Mouse (Mus musculus) intestine, embryonic 15.5 days (tissue): ENCODE measurements around the gene Fam126b. TPM values are rescaled to one million over a fixed set of nuclear protein-coding genes. Genes with fewer than 3 reads are reported as not detected.
"Not testable (repeated sequence)": the region's sequence is repeated elsewhere in the genome, so short reads cannot be mapped to it uniquely, and the experiment has no call there.

Source experiments
- ATAC-seq: fragments of 200-750 bp; cut with Nextera tagmentation; 2 replicates; pipeline ENCODE4 v1.8.0; 2017; ENCODE audit warnings: moderate TSS enrichment, moderate library complexity
- H3K27ac ChIP-seq: fragments of 300-500 bp; sonication (generic); 2 replicates; pipeline ENCODE4 v1.5.1; 2015; ENCODE audit warnings: mild to moderate bottlenecking, inconsistent platforms
- H3K27me3 ChIP-seq: fragments of 300-500 bp; sonication (generic); replicated peaks from 2 replicates; pipeline ENCODE4 v1.6.1; 2015; ENCODE audit warnings: inconsistent platforms
- H3K36me3 ChIP-seq: fragments of 300-500 bp; sonication (generic); 2 replicates; pipeline ENCODE4 v1.6.1; 2015; ENCODE audit warnings: inconsistent platforms
- H3K4me1 ChIP-seq: fragments of 300-500 bp; sonication (generic); replicated peaks from 2 replicates; pipeline ENCODE4 v1.6.1; 2015; ENCODE audit warnings: inconsistent platforms
- H3K4me2 ChIP-seq: fragments of 300-500 bp; sonication (generic); replicated peaks from 2 replicates; pipeline ENCODE4 v1.6.1; 2015; ENCODE audit warnings: mild to moderate bottlenecking, inconsistent platforms
- H3K4me3 ChIP-seq: fragments of 300-500 bp; sonication (generic); replicated peaks from 2 replicates; pipeline ENCODE4 v1.5.1; 2015; ENCODE audit warnings: inconsistent platforms
- H3K9ac ChIP-seq: fragments of 300-500 bp; sonication (generic); 2 replicates; pipeline ENCODE4 v1.6.1; 2015; ENCODE audit warnings: inconsistent platforms
- H3K9me3 ChIP-seq: fragments of 300-500 bp; sonication (generic); 2 replicates; pipeline ENCODE4 v1.6.1; 2016; ENCODE audit warnings: inconsistent platforms
- WGBS: fragments of 180-500 bp; shearing (Covaris S2); methylation state at CpG from one replicate; pipeline ENCODE4 v1.1.7; 2015; 5-methylcytosine and 5-hydroxymethylcytosine counted together
- polyA plus RNA-seq: library from polyadenylated mRNA; unstranded; fragments of >200 nt; fragmentation: Nextera tagmentation; extraction: Ambion mirVana; gene quantifications from 2 replicates; pipeline ENCODE4 v1.2.1, GENCODE M21; 2015

Gene Fam126b
- 7.8 and 8.2 TPM in 2 replicates for polyA plus RNA-seq

- Histone ChIP-seq H3K4me3 (peak within 1 kb of the TSS; percentile 79), H3K4me2 (peak within 1 kb of the TSS; percentile 80), H3K27ac (peak within 1 kb of the TSS; percentile 81; the same call in 1 of the 2 replicates), H3K9me3 (no peaks in the 10 kb centered on the region), H3K27me3 (no peaks in the 10 kb centered on the region), H3K4me1 (peaks cover 6% of the 10 kb centered on the region), H3K9ac (peak within 1 kb of the TSS; percentile 87), H3K36me3 (no peaks in the 10 kb centered on the region)
- peak; percentile 99 for ATAC-seq
- whole genome bisulfite sequencing: under 1% methylated on average over 41 of the region's 41 CpGs
These were observed at the start of gene Fam126b, which contains the start of gene Ndufb3 for GRCm38 (mm10) chr1:58586171-58586997. Gene Fam126b, minus strand, starts transcription at chr1:58586323. Gene Ndufb3, plus strand, starts transcription at chr1:58586384.

- not testable (repeated sequence) for H3K9me3 ChIP-seq, H3K9ac ChIP-seq, H3K4me1 ChIP-seq, H3K27ac ChIP-seq, H3K4me2 ChIP-seq, H3K27me3 ChIP-seq, H3K36me3 ChIP-seq, H3K4me3 ChIP-seq, ATAC-seq
- WGBS: 90% methylated on average over 2 of the region's 2 CpGs
These were observed 42.7 kb upstream of the Fam126b start for GRCm38 (mm10) chr1:58628847-58629246.

DNA sequence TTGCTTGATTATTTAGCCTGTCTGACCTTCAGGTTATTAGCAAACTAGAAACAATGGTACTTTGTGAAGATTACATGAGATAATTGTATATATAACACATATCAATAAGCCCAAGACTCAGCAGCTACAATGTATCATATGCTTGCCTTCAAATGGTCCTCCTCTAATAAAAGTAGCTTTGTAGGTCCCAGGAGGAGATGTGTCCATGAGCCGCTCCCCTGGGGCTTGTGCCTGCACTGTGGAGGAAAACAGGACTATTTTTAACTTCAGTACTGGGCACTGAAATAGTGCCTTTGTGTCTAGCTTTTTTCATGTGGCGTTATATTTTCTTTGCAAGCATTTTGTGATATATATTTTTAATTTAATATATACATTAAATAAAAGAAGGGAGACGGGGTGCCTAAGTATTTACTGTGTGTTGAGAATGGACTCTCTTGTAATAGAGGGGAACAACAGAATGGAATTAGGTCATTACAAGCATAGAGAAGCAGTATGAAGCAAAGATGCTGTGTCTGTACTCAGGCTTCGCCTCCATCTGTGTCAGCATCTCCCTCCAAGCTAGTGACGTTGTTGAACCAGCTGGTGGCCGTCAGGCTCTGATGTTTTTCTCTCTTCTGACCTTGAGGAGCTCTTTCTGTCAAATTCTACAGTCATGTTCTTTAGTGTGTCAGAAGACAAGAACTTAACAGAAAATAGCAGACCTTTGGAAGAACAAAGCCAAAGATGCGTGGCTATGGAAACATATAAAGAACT, 36.0 kb upstream of the Fam126b start:
- H3K4me2 ChIP-seq: no peak overlapping the region
- H3K4me1 ChIP-seq: 0 out of 2 replicates have a peak, but pooled peaks cover 4% of the 10 kb centered on the region
- H3K4me3 ChIP-seq: no peak overlapping the region
- no peaks in the 10 kb centered on the region for H3K36me3 ChIP-seq
- no peak for ATAC-seq
- no peaks in the 10 kb centered on the region for H3K9me3 ChIP-seq
- no peak overlapping the region for H3K27ac ChIP-seq
- no peaks in the 10 kb centered on the region for H3K27me3 ChIP-seq
- WGBS: 49% methylated on average over 7 of the region's 7 CpGs
- no peak overlapping the region for H3K9ac ChIP-seq

GRCm38 (mm10) chr1:58621251-58621650, 35.1 kb upstream of the Fam126b start:
- no peak overlapping the region for H3K4me2 ChIP-seq
- ATAC-seq: no peak

GRCm38 (mm10) chr1:58618766-58619165, 32.6 kb upstream of the Fam126b start:
- 90% methylated on average over 2 of the region's 2 CpGs for WGBS
- no peak for ATAC-seq

More at GRCm38 (mm10) chr1:58621251-58621650, 35.1 kb upstream of the Fam126b start:
- H3K9ac ChIP-seq: no peak overlapping the region
- H3K27ac ChIP-seq: no peak overlapping the region
- H3K9me3 ChIP-seq: no peaks in the 10 kb centered on the region
- no peaks in the 10 kb centered on the region for H3K27me3 ChIP-seq
- 0 out of 2 replicates have a peak, but pooled peaks cover 6% of the 10 kb centered on the region for H3K4me1 ChIP-seq
- WGBS: 67% methylated on average over 3 of the region's 3 CpGs
- no peak overlapping the region for H3K4me3 ChIP-seq
- no peaks in the 10 kb centered on the region for H3K36me3 ChIP-seq

DNA sequence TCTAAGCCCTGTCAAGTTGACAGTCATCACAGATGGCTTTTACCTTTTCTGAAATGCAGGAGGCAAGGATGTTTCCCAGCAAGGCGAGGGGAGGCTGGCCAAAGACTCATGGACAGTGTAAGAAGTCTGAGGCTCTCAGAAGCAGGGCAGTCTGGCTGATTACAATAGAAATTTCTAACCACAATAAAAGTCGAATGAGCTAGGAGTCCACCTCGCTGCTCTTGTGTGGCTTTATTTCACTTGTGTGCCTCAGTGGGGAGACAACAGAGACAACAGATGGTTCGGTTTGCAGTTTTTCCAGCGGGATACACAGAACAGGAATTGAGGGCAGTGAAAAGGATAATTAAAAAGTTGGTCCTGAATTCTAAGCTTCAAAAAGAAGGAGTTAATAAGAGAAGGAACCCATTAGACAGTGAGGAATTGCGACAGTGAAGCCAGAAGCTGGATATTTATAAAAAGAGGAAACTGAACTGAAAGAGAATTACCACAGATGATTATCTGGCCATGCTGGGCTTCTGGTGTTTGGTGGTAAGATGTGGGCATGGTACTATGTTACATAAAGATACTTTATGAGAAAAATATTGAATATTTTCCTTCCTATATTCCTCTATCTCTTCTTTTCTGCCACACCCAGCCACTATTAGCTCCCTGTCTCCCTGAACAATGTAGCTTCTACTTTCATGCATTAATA, 32.0 kb upstream of the Fam126b start:
- Histone ChIP-seq H3K9ac (no peak overlapping the region), H3K27me3 (no peaks in the 10 kb centered on the region), H3K36me3 (no peaks in the 10 kb centered on the region), H3K4me3 (no peak overlapping the region), H3K27ac (0 out of 2 replicates have a peak overlapping the region, but pooled peaks have one; percentile 27), H3K9me3 (no peaks in the 10 kb centered on the region), H3K4me1 (0 out of 2 replicates have a peak, but pooled peaks cover 6% of the 10 kb centered on the region), H3K4me2 (no peak overlapping the region)
- 63% methylated on average over 6 of the region's 6 CpGs for WGBS
- no peak for ATAC-seq

More at GRCm38 (mm10) chr1:58618766-58619165, 32.6 kb upstream of the Fam126b start:
- H3K27ac ChIP-seq: no peak overlapping the region
- no peaks in the 10 kb centered on the region for H3K9me3 ChIP-seq
- no peak overlapping the region for H3K4me2 ChIP-seq
- H3K4me3 ChIP-seq: no peak overlapping the region
- no peaks in the 10 kb centered on the region for H3K36me3 ChIP-seq
- H3K9ac ChIP-seq: no peak overlapping the region
- 0 out of 2 replicates have a peak, but pooled peaks cover 6% of the 10 kb centered on the region for H3K4me1 ChIP-seq
- no peaks in the 10 kb centered on the region for H3K27me3 ChIP-seq

DNA sequence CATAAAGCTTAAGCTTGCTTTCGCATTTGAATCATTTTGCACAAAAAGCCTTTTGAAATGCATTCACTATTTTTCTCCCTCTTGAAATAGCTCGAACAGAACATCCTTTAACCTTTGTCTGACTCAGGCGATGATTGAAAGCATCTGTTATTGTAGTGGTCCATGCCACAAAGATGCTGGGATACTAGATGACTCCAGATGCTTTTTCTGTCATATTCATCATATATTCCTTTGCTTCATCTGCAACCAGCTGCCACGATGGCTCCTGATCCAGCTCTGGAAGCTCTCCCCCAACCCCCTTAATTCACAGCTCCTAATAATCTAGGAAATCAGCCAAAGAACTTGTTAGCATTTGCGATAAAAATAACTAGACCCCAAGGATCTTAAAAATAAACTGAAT, 31.0 kb upstream of the Fam126b start:
- Histone ChIP-seq H3K4me3 (no peak overlapping the region), H3K27me3 (no peaks in the 10 kb centered on the region), H3K9me3 (no peaks in the 10 kb centered on the region), H3K4me2 (no peak overlapping the region), H3K27ac (no peak overlapping the region), H3K36me3 (no peaks in the 10 kb centered on the region), H3K4me1 (0 out of 2 replicates have a peak, but pooled peaks cover 6% of the 10 kb centered on the region), H3K9ac (no peak overlapping the region)
- 56% methylated on average over 5 of the region's 5 CpGs for WGBS
- ATAC-seq: no peak

DNA sequence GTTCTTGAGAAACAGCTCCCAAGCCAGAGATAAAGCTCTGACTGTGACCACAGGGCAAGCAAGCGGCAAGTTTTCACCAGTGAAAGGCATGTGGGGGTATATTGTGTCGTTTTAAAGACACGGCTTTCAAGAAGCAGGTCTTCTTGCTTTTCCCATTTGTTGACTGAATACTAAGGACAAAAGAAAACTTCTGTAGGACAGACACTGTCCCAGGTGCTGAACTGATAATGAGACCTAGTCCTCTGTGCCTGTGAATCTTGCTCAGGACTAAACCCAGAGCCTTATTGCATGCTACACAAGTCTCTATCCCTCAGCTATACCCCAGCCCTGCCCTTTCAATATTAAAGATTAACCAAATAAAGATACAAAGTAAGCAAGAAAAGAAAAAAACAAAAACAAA, 30.1 kb upstream of the Fam126b start:
- 71% methylated on average over 3 of the region's 3 CpGs for WGBS
- Histone ChIP-seq H3K4me1 (0 out of 2 replicates have a peak, but pooled peaks cover 6% of the 10 kb centered on the region), H3K4me3 (no peak overlapping the region), H3K27ac (no peak overlapping the region), H3K9ac (no peak overlapping the region), H3K36me3 (no peaks in the 10 kb centered on the region), H3K9me3 (no peaks in the 10 kb centered on the region), H3K4me2 (no peak overlapping the region), H3K27me3 (no peaks in the 10 kb centered on the region)
- ATAC-seq: no peak

DNA sequence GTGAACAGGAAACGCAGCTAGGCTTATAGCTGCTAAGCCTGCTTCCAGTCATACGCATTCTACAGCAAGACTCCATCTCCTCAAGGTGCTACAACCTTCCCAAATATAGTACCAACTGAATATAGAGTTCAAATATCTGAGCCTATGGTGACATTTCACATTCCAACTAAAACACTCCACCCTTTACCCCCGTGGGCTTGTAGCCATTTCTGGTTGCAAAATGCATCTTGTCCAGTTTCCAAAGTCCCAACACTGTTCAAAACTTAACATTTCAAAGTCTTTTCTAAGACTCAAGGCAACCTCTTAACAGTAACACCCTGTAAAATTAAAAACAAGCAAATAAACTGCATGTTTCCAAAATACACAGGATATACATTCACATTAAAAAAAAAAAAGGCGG, 29.0 kb upstream of the Fam126b start:
- H3K27ac ChIP-seq: no peak overlapping the region
- ATAC-seq: no peak
- H3K9me3 ChIP-seq: no peaks in the 10 kb centered on the region
- no peaks in the 10 kb centered on the region for H3K36me3 ChIP-seq
- no peaks in the 10 kb centered on the region for H3K27me3 ChIP-seq
- H3K4me2 ChIP-seq: no peak overlapping the region
- H3K4me1 ChIP-seq: 0 out of 2 replicates have a peak, but pooled peaks cover 6% of the 10 kb centered on the region
- WGBS: 89% methylated on average over 4 of the region's 4 CpGs
- no peak overlapping the region for H3K4me3 ChIP-seq
- no peak overlapping the region for H3K9ac ChIP-seq

DNA sequence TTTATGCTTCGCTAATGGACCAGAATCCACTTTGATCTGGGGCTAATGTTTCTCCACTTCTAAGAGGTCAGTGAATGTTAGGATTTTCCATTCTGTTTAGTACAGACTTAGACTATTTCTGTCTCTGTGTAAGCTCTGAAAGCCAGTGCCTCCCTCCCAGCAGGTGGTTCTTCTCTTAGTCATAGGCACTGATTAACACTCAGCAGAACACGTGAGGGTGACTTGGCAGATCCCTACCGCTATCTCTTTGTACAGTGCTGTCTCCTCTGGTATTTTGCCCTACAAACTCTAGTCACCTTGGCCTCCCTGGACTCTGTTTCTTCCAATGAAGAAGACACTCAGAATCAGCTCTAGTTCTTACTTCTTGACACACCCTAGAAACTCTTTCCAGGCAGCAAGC, 28.3 kb upstream of the Fam126b start:
- Histone ChIP-seq H3K27me3 (no peaks in the 10 kb centered on the region), H3K27ac (no peak overlapping the region), H3K9ac (no peak overlapping the region), H3K4me1 (0 out of 2 replicates have a peak, but pooled peaks cover 6% of the 10 kb centered on the region), H3K4me3 (no peak overlapping the region), H3K36me3 (no peaks in the 10 kb centered on the region), H3K9me3 (no peaks in the 10 kb centered on the region), H3K4me2 (no peak overlapping the region)
- 0 out of 2 replicates have a peak, but pooled peaks have one; percentile 49 for ATAC-seq
- 39% methylated on average over 3 of the region's 3 CpGs for WGBS

- Histone ChIP-seq H3K4me3 (no peak overlapping the region), H3K9ac (no peak overlapping the region), H3K27me3 (no peaks in the 10 kb centered on the region), H3K36me3 (no peaks in the 10 kb centered on the region), H3K27ac (no peak overlapping the region), H3K4me2 (no peak overlapping the region), H3K4me1 (0 out of 2 replicates have a peak, but pooled peaks cover 6% of the 10 kb centered on the region), H3K9me3 (no peaks in the 10 kb centered on the region)
- no peak for ATAC-seq
- WGBS: 46% methylated on average over 6 of the region's 6 CpGs
These were observed 27.7 kb upstream of the Fam126b start for GRCm38 (mm10) chr1:58613786-58614185.

GRCm38 (mm10) chr1:58610611-58611010, 24.5 kb upstream of the Fam126b start:
- Histone ChIP-seq H3K4me3 (no peak overlapping the region), H3K9ac (no peak overlapping the region), H3K4me1 (no peaks in the 10 kb centered on the region), H3K27me3 (no peaks in the 10 kb centered on the region), H3K9me3 (no peaks in the 10 kb centered on the region), H3K27ac (no peak overlapping the region), H3K4me2 (no peak overlapping the region), H3K36me3 (no peaks in the 10 kb centered on the region)
- no peak for ATAC-seq
- WGBS: 16% methylated on average over 1 of the region's 1 CpGs
